Mouse (Mus musculus) CH12.LX (cell line): Measurements from ENCODE around the gene Hs1bp3. TPM values are rescaled to one million over a fixed set of nuclear protein-coding genes. Genes with fewer than 3 reads are reported as not detected.

Experiments
- DNase-seq: peaks from one replicate; pipeline ENCODE4 v3.0.0-alpha.2; 2013; ENCODE audit errors: extremely low read depth
- H3K27ac ChIP-seq: 2 replicates; pipeline ENCODE4 v1.5.1; 2012; ENCODE audit warnings: low read depth, mild to moderate bottlenecking, control low read depth, moderate library complexity; ENCODE audit not compliant: insufficient read depth
- H3K27me3 ChIP-seq: replicated peaks from 2 replicates; pipeline ENCODE3; 2012; ENCODE audit warnings: inconsistent platforms
- H3K36me3 ChIP-seq, 2 experiments: replicated peaks in 1 of 2; 2 replicates each; pipeline versions ENCODE3 to v1.6.1; 2012; ENCODE audit warnings: inconsistent platforms in 1 of 2, low read length in 1 of 2, mild to moderate bottlenecking in 1 of 2, mixed read lengths in 1 of 2, moderate library complexity in 1 of 2; ENCODE audit not compliant: control insufficient read depth in 1 of 2, insufficient read depth in 1 of 2
- H3K4me1 ChIP-seq, 2 experiments: 2 replicates each; pipeline ENCODE4 v1.6.1; 2012; ENCODE audit warnings: inconsistent platforms in 1 of 2, moderate library complexity in 1 of 2; ENCODE audit not compliant: insufficient read depth in 2 of 2, control insufficient read depth in 1 of 2
- H3K4me2 ChIP-seq: 2 replicates; pipeline ENCODE4 v1.6.1; 2012; ENCODE audit warnings: low read depth, mild to moderate bottlenecking, control low read depth; ENCODE audit not compliant: poor library complexity, insufficient read depth, severe bottlenecking
- H3K4me3 ChIP-seq, 3 experiments: fragments of 150-350 bp in 1 of 3; sonication (generic) in 1 of 3; replicated peaks in 1 of 3; 2 replicates each; pipeline versions ENCODE3 to v1.5.1; 2011 to 2012; ENCODE audit warnings: low read depth in 2 of 3, low read length in 2 of 3, mild to moderate bottlenecking in 2 of 3, moderate library complexity in 2 of 3, control low read depth in 1 of 3, improper control_type of control experiment in 1 of 3, inconsistent platforms in 1 of 3, mixed read lengths in 1 of 3; ENCODE audit not compliant: poor library complexity in 1 of 3
- H3K79me2 ChIP-seq: replicated peaks from 2 replicates; pipeline ENCODE4 v1.6.1; 2012; ENCODE audit warnings: mild to moderate bottlenecking, moderate library complexity; ENCODE audit not compliant: control insufficient read depth, poor library complexity, insufficient read depth, severe bottlenecking; ENCODE audit errors: extremely low read depth
- H3K9ac ChIP-seq: 2 replicates; pipeline ENCODE4 v1.6.1; 2012; ENCODE audit warnings: low read depth, mild to moderate bottlenecking, control low read depth, moderate library complexity; ENCODE audit not compliant: insufficient read depth
- H3K9me3 ChIP-seq: replicated peaks from 2 replicates; pipeline ENCODE3; 2012; ENCODE audit warnings: low read length, inconsistent platforms, mixed read lengths
- CHD1 ChIP-seq: IDR thresholded peaks from 2 replicates; pipeline ENCODE4 v1.6.1; 2012; ENCODE audit warnings: low read depth, low read length, improper control_type of control experiment, inconsistent platforms
- CTCF ChIP-seq, 2 experiments: IDR thresholded peaks in 1 of 2; conservative IDR thresholded peaks in 1 of 2; 2 replicates each; pipeline ENCODE4 v1.5.1; 2011 to 2012; ENCODE audit warnings: low read depth in 2 of 2, low read length in 2 of 2, improper control_type of control experiment in 1 of 2, inconsistent platforms in 1 of 2, mild to moderate bottlenecking in 1 of 2, moderate library complexity in 1 of 2
- E2F4 ChIP-seq: IDR thresholded peaks from 2 replicates; pipeline ENCODE4 v1.6.1; 2011; ENCODE audit warnings: low read depth, low read length, improper control_type of control experiment; ENCODE audit not compliant: insufficient replicate concordance
- ELF1 ChIP-seq: IDR thresholded peaks from 2 replicates; pipeline ENCODE4 v1.6.1; 2014; ENCODE audit warnings: low read depth, mild to moderate bottlenecking, inconsistent platforms, low read length, improper control_type of control experiment
- ETS1 ChIP-seq: conservative IDR thresholded peaks from 2 replicates; pipeline ENCODE4 v1.6.1; 2012; ENCODE audit warnings: low read depth, mild to moderate bottlenecking, inconsistent platforms, low read length, improper control_type of control experiment, moderate library complexity
- GABPA ChIP-seq: IDR thresholded peaks from 2 replicates; pipeline ENCODE4 v1.6.1; 2012; ENCODE audit warnings: low read depth, low read length, improper control_type of control experiment, inconsistent platforms; ENCODE audit not compliant: insufficient replicate concordance
- JUN ChIP-seq: IDR thresholded peaks from 2 replicates; pipeline ENCODE4 v1.6.1; 2011; ENCODE audit warnings: low read depth, mild to moderate bottlenecking, low read length, improper control_type of control experiment, moderate library complexity; ENCODE audit not compliant: insufficient read depth
- JUND ChIP-seq: conservative IDR thresholded peaks from 2 replicates; pipeline ENCODE4 v1.6.1; 2011; ENCODE audit warnings: low read depth, low read length, improper control_type of control experiment
- MEF2A ChIP-seq: IDR thresholded peaks from 2 replicates; pipeline ENCODE4 v1.6.1; 2014; ENCODE audit warnings: low read depth, mild to moderate bottlenecking, inconsistent platforms, low read length, improper control_type of control experiment, borderline replicate concordance
- MXI1 ChIP-seq: IDR thresholded peaks from 2 replicates; pipeline ENCODE4 v1.6.1; 2011; ENCODE audit warnings: mild to moderate bottlenecking, low read depth, low read length, improper control_type of control experiment
- MYC ChIP-seq: IDR thresholded peaks from 2 replicates; pipeline ENCODE4 v1.6.1; 2011; ENCODE audit warnings: low read depth, mild to moderate bottlenecking, improper control_type of control experiment, low read length
- NRF1 ChIP-seq: IDR thresholded peaks from 2 replicates; pipeline ENCODE4 v1.6.1; 2014; ENCODE audit warnings: low read depth, mild to moderate bottlenecking, inconsistent platforms, low read length, improper control_type of control experiment, moderate library complexity
- UBTF ChIP-seq: IDR thresholded peaks from 2 replicates; pipeline ENCODE4 v1.6.1; 2012; ENCODE audit warnings: low read depth, mild to moderate bottlenecking, inconsistent platforms, low read length, improper control_type of control experiment, moderate library complexity
- ZNF384 ChIP-seq: IDR thresholded peaks from 2 replicates; pipeline ENCODE4 v1.6.1; 2012; ENCODE audit warnings: low read depth, low read length, improper control_type of control experiment, inconsistent platforms
- dilution Hi-C: fragments of 300-500 bp; cut with MboI; formaldehyde crosslinking; loops from 2 replicates; pipeline ENCODE4 v1.14.3; 2020; ENCODE audit warnings: low sequenced_read_pairs; ENCODE audit not compliant: extremely low pct_unique_long_range_greater_than_20kb, extremely low pct_ligation_motif_present
- in situ Hi-C: fragments of 300-500 bp; cut with MboI; formaldehyde crosslinking; loops from 3 replicates; pipeline ENCODE4 v1.14.3; 2019; ENCODE audit warnings: low sequenced_read_pairs, low pct_ligation_motif_present, low pct_unique_long_range_greater_than_20kb, mixed read lengths
- polyA plus RNA-seq: library from polyadenylated mRNA; unstranded; fragments of >175 nt; gene quantifications from 2 replicates; pipeline ENCODE4 v1.2.1, GENCODE M21; 2012; ENCODE audit warnings: low read depth; ENCODE audit not compliant: insufficient read length
- total RNA-seq, 2 experiments: library from RNA; depleted of rRNA; stranded (reverse); fragments of 300-350 nt in 1 of 2; fragments of >200 nt in 1 of 2; gene quantifications; 2 replicates each; pipeline ENCODE4 v1.2.3; 2012 to 2014

Gene Hs1bp3
- total and polyA plus RNA-seq, 3 experiments: 2.6 to 10.1 (median 4.7) TPM

DNA sequence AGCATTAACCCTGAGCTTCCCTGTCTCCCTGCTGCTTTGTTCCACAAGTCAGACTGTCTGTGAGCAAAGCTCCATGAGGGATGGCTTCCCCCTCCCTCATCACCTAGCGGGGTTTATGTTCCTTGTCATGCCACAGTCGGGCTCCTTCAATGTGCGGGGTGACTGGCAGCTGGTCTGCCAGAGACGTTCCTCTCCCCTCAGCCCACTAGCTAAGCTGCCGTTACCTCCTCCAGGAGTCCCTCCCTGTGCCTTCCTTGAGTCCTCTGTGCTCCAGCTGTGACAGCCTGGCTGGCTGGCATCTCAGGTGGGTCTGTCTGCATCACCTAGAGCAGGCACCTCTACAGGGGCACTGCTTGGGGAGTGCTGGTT, 18.9 kb downstream of the Hs1bp3 start:
- no peak overlapping the region for H3K4me2 ChIP-seq
- TF ChIP-seq GABPA: no peak
- TF ChIP-seq E2F4: no peak
- TF ChIP-seq NRF1: no peak
- no peak for TF ChIP-seq CTCF (conservative IDR thresholded peaks at IDR 0.05 in 1 of 2, IDR thresholded peaks at IDR 0.05 in 1 of 2; ENCODE audit: low read depth in 2 of 2, low read length in 2 of 2)
- no peak for TF ChIP-seq JUN
- no peak for TF ChIP-seq ELF1
- TF ChIP-seq CHD1: no peak
- no peak for TF ChIP-seq MEF2A
- no peak for TF ChIP-seq JUND
- no peak for TF ChIP-seq ZNF384
- no peak for TF ChIP-seq UBTF
- no peak for TF ChIP-seq ETS1
- no peak for TF ChIP-seq MYC
- TF ChIP-seq, all 38 proteins: peak for 0
- DNase-seq: no peak
- Histone ChIP-seq H3K36me3 (peaks cover 26 to 95% of the 10 kb centered on the region in 2 experiments), H3K9me3 (no peaks in the 10 kb centered on the region), H3K4me3 (no peak overlapping the region), H3K27me3 (no peaks in the 10 kb centered on the region), H3K27ac (no peak overlapping the region), H3K9ac (no peak overlapping the region), H3K4me1 (peaks cover 4 to 23% of the 10 kb centered on the region in 2 experiments; a peak in 2 of 4 replicates), H3K79me2 (no peaks in the 10 kb centered on the region)
- in situ Hi-C loops (no loop called here), dilution Hi-C loops (no loop called here)

DNA sequence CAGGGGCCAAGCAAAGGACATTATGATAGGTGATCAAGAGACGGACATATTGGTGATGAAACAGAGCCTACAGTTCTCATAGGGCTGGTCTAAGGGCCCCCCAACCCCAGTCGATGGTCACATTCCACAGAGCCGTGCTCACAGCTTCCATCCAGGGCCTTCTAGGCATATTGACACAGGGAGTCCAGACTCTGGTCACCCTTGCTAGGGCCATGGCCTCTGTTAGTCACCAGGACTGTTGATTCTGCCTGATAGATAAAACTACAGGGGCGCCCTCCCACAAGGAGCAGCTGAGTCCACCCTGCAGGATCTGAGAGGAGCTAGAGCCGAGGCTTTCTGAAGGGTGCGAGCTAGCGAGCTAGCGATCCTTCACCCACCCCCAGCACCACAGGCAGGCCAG, 20.4 kb downstream of the Hs1bp3 start:
- peaks cover 4 to 15% of the 10 kb centered on the region in 2 experiments; a peak in 1 of 4 replicates for H3K4me1 ChIP-seq
- dilution Hi-C loops: no loop called here

DNA sequence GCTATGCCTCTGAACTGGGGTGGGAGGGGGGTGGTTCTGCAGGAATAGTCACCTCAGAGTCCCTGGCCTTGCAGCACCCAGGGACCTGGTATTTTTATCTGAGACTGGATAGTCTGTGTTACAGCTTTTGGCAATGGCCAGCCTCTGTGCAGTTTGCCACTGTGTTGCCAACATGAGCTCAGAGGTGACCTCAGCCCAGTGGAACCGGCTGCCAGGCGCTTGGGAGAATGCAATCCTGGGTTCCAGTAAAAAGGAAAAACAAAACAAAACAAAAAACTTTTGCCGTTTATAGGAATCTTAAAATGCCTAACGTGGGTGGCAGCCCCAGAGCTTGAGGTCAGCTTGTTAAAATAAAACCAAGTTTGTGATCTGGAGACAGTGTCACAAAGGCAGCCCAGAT, 21.0 kb downstream of the Hs1bp3 start:
- TF ChIP-seq ZNF384 (no peak), JUN (no peak)
- Histone ChIP-seq H3K4me2 (no peak overlapping the region), H3K4me1 (peaks cover 4 to 15% of the 10 kb centered on the region in 2 experiments; a peak in 1 of 4 replicates), H3K79me2 (no peaks in the 10 kb centered on the region), H3K9me3 (no peaks in the 10 kb centered on the region), H3K9ac (no peak overlapping the region), H3K4me3 (no peak overlapping the region), H3K36me3 (peaks cover 31 to 97% of the 10 kb centered on the region in 2 experiments), H3K27me3 (no peaks in the 10 kb centered on the region), H3K27ac (no peak overlapping the region)
- in situ Hi-C loops: no loop called here
- no peak for DNase-seq
- dilution Hi-C loops: no loop called here

More for the DNA sequence above, 20.4 kb downstream of the Hs1bp3 start:
- Histone ChIP-seq H3K9ac (no peak overlapping the region), H3K27me3 (no peaks in the 10 kb centered on the region), H3K9me3 (no peaks in the 10 kb centered on the region), H3K79me2 (no peaks in the 10 kb centered on the region), H3K4me3 (no peak overlapping the region), H3K36me3 (peaks cover 28 to 97% of the 10 kb centered on the region in 2 experiments), H3K4me2 (no peak overlapping the region), H3K27ac (no peak overlapping the region)
- no peak for DNase-seq
- TF ChIP-seq GABPA (no peak), MXI1 (no peak)
- in situ Hi-C loops: no loop called here
